Mouse (Mus musculus) intestine, embryonic 14.5 days (tissue): ENCODE data around the gene Zfp143. TPM values are rescaled to one million over a fixed set of nuclear protein-coding genes. Genes with fewer than 3 reads are reported as not detected.
"Not testable (repeated sequence)": the region's sequence is repeated elsewhere in the genome, so short reads cannot be mapped to it uniquely, and the experiment has no call there.

ENCODE experiments used
- ATAC-seq: fragments of 200-750 bp; cut with Nextera tagmentation; replicated peaks from 2 replicates; pipeline ENCODE4 v1.8.0; 2017; ENCODE audit warnings: low read depth, moderate number of reproducible peaks, moderate TSS enrichment, moderate library complexity; ENCODE audit not compliant: low FRiP score, low TSS enrichment
- DNase-seq: peaks from one replicate; pipeline ENCODE4 v3.0.0-alpha.2; 2018; ENCODE audit warnings: low spot score
- H3K27ac ChIP-seq: fragments of 300-500 bp; sonication (generic); 2 replicates; pipeline ENCODE4 v1.5.1; 2014; ENCODE audit warnings: low read depth, mild to moderate bottlenecking, control low read depth
- H3K27me3 ChIP-seq: fragments of 300-500 bp; sonication (generic); replicated peaks from 2 replicates; pipeline ENCODE4 v1.6.1; 2014; ENCODE audit warnings: low read length, control low read depth; ENCODE audit not compliant: control insufficient read depth, insufficient read depth
- H3K36me3 ChIP-seq: fragments of 300-500 bp; sonication (generic); 2 replicates; pipeline ENCODE4 v1.6.1; 2014; ENCODE audit warnings: low read length, control low read depth; ENCODE audit not compliant: control insufficient read depth, insufficient read depth
- H3K4me1 ChIP-seq: fragments of 300-500 bp; sonication (generic); replicated peaks from 2 replicates; pipeline ENCODE4 v1.6.1; 2014; ENCODE audit warnings: low read length, control low read depth, mixed read lengths; ENCODE audit not compliant: control insufficient read depth, insufficient read depth
- H3K4me2 ChIP-seq: fragments of 300-500 bp; sonication (generic); 2 replicates; pipeline ENCODE4 v1.6.1; 2014; ENCODE audit warnings: low read length
- H3K4me3 ChIP-seq: fragments of 300-500 bp; sonication (generic); 2 replicates; pipeline ENCODE4 v1.5.1; 2014; ENCODE audit warnings: low read depth, low read length, control low read depth, mixed read lengths
- H3K9ac ChIP-seq: fragments of 300-500 bp; sonication (generic); 2 replicates; pipeline ENCODE4 v1.6.1; 2014; ENCODE audit warnings: mild to moderate bottlenecking, low read length
- H3K9me3 ChIP-seq: fragments of 300-500 bp; sonication (generic); 2 replicates; pipeline ENCODE4 v1.6.1; 2016; ENCODE audit warnings: low read length, control low read depth; ENCODE audit not compliant: control insufficient read depth
- WGBS: fragments of 180-500 bp; shearing (Covaris S2); extraction: QIAGEN DNeasy Blood & Tissue Kit; methylation state at CpG from one replicate; pipeline ENCODE4 v1.1.7; 2014; 5-methylcytosine and 5-hydroxymethylcytosine counted together
- polyA plus RNA-seq: library from polyadenylated mRNA; unstranded; fragments of >200 nt; fragmentation: Nextera tagmentation; extraction: Ambion mirVana; gene quantifications from 2 replicates; pipeline ENCODE4 v1.2.1, GENCODE M21; 2014

The Zfp143 gene
- polyA plus RNA-seq, 1 experiment from 2014 or later: 18.6 TPM

- peaks cover 97% of the 10 kb centered on the region for H3K36me3 ChIP-seq
- H3K9me3 ChIP-seq, DNase-seq, H3K4me2 ChIP-seq, H3K4me1 ChIP-seq, ATAC-seq, H3K4me3 ChIP-seq, H3K27me3 ChIP-seq, H3K9ac ChIP-seq, H3K27ac ChIP-seq: not testable (repeated sequence)
- 70% methylated on average over 2 of the region's 2 CpGs for WGBS
Measured at GRCm38 (mm10) chr7:110132272-110132671, 71.3 kb downstream of the Zfp143 start.

GRCm38 (mm10) chr7:110133988-110134387, 73.0 kb downstream of the Zfp143 start:
- 87% methylated on average over 5 of the region's 5 CpGs for WGBS
- Histone ChIP-seq H3K9me3 (no peaks in the 10 kb centered on the region), H3K36me3 (peaks cover 97% of the 10 kb centered on the region), H3K4me2 (no peak overlapping the region), H3K4me3 (no peak overlapping the region), H3K27ac (no peak overlapping the region), H3K4me1 (no peaks in the 10 kb centered on the region), H3K27me3 (no peaks in the 10 kb centered on the region), H3K9ac (no peak overlapping the region)
- no peak for ATAC-seq
- no peak for DNase-seq

GRCm38 (mm10) chr7:110138538-110138937, 77.5 kb downstream of the Zfp143 start:
- 86% methylated on average over 2 of the region's 2 CpGs for WGBS
- no peaks in the 10 kb centered on the region for H3K4me1 ChIP-seq
- no peak overlapping the region for H3K9ac ChIP-seq
- no peaks in the 10 kb centered on the region for H3K9me3 ChIP-seq
- H3K4me3 ChIP-seq: no peak overlapping the region
- H3K36me3 ChIP-seq: peaks cover 99% of the 10 kb centered on the region
- no peak overlapping the region for H3K27ac ChIP-seq
- ATAC-seq (no peak), DNase-seq (no peak)
- H3K4me2 ChIP-seq: no peak overlapping the region
- no peaks in the 10 kb centered on the region for H3K27me3 ChIP-seq

GRCm38 (mm10) chr7:110143863-110144262, 82.8 kb downstream of the Zfp143 start:
- WGBS: 97% methylated on average over 1 of the region's 1 CpGs
- DNase-seq (no peak), ATAC-seq (no peak)
- Histone ChIP-seq H3K36me3 (peaks cover 58% of the 10 kb centered on the region), H3K27me3 (no peaks in the 10 kb centered on the region), H3K4me1 (no peaks in the 10 kb centered on the region), H3K27ac (no peak overlapping the region), H3K9ac (no peak overlapping the region), H3K4me2 (no peak overlapping the region), H3K9me3 (no peaks in the 10 kb centered on the region), H3K4me3 (no peak overlapping the region)

Other genes starting within 250 kb of the Zfp143 start
- gene Scube2, start 195.5 kb upstream of the Zfp143 start, polyA plus RNA-seq: 1.6 and 1.7 TPM in 2 replicates
- 42.6 and 46.6 TPM in 2 replicates for gene Dennd5a, start 100.7 kb upstream of the Zfp143 start, polyA plus RNA-seq
- gene Tmem41b, start 74.3 kb upstream of the Zfp143 start, polyA plus RNA-seq: 61.9 and 62.1 TPM in 2 replicates
- gene Ipo7, start 42.9 kb upstream of the Zfp143 start, polyA plus RNA-seq: 18.5 and 20.8 TPM in 2 replicates
- 40.2 and 41.8 TPM in 2 replicates for gene Wee1, start 60.8 kb downstream of the Zfp143 start, polyA plus RNA-seq
- 32.5 and 36.0 TPM in 2 replicates for gene Swap70, start 160.5 kb downstream of the Zfp143 start, polyA plus RNA-seq